Mouse (Mus musculus) urinary bladder, adult 2 months (tissue): ENCODE measurements around the gene Gzmd. TPM values are rescaled to one million over a fixed set of nuclear protein-coding genes. Genes with fewer than 3 reads are reported as not detected.
"Not testable (repeated sequence)": the region's sequence is repeated elsewhere in the genome, so short reads cannot be mapped to it uniquely, and the experiment has no call there.

Source experiments
- DNase-seq: peaks from one replicate; pipeline ENCODE4 v3.0.0; 2022; ENCODE audit warnings: low spot score
- polyA plus RNA-seq: library from polyadenylated mRNA; depleted of rRNA; stranded (reverse); fragments of >200 nt; gene quantifications from 2 replicates; pipeline ENCODE4 v1.2.3, GENCODE M21; 2012; rRNA removed

The Gzmd gene
- not detected in 2 replicates for polyA plus RNA-seq

DNA sequence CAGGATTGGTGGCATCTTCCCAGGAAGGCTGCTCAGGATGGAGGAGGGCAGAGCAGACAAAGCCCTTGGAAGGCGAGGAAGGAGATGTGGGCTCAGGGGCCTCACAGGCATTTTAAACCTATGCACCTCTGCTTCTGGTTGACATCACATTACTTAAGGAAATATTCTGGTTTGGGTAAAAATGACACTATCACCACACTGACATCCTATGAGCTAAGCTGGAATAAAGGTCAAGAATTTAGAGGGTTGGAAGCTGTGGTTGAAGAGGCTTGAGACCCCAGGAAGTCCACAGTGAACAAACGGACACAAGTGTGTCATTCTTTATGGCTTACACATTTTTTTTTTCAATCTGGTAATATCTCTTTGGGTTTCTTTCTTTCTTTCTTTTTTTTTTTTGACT is at the start of gene Gzmd:
Gene Gzmd (minus strand): TSS at position 101 of the 400 bp plus-strand sequence.
- DNase-seq = not testable (repeated sequence)

- DNase-seq = not testable (repeated sequence)
Observed at GRCm38 (mm10) chr14:56177651-56178050, 45.2 kb upstream of the Gzmd start.

- no peak for DNase-seq
Observed at GRCm38 (mm10) chr14:56174499-56174898, 42.1 kb upstream of the Gzmd start, which contains the start of gene Gzmn. Gene Gzmn, minus strand, starts transcription at chr14:56174599.

DNA sequence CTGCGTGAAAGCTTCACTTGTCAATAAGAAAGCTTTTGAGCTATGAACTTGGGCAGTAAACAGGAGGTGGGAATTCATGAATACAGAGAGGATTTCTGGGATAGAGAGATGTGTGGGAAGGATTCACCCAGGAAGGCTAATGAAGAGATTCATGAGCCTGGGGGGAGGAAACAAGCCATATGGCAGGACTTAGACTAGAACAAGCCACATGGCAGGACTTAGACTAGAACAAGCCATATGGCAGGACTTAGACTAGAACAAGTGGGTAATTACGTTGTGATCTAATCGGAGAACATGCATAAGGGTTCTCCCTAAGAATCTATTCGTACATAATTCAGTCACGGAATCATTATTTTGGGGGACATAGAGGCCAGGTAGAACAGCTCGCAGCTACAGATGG is 41.0 kb upstream of the Gzmd start:
- DNase-seq = no peak

- DNase-seq = no peak
Observed at GRCm38 (mm10) chr14:56172744-56173143, 40.3 kb upstream of the Gzmd start.

GRCm38 (mm10) chr14:56168009-56168408 is 35.6 kb upstream of the Gzmd start:
- DNase-seq = no peak

- no peak for DNase-seq
Observed at GRCm38 (mm10) chr14:56162109-56162508, 29.7 kb upstream of the Gzmd start.

- DNase-seq = not testable (repeated sequence)
Observed at GRCm38 (mm10) chr14:56159479-56159878, 27.1 kb upstream of the Gzmd start, which contains the start of gene Gzmg. Gene Gzmg, minus strand, starts transcription at chr14:56159579.

DNA sequence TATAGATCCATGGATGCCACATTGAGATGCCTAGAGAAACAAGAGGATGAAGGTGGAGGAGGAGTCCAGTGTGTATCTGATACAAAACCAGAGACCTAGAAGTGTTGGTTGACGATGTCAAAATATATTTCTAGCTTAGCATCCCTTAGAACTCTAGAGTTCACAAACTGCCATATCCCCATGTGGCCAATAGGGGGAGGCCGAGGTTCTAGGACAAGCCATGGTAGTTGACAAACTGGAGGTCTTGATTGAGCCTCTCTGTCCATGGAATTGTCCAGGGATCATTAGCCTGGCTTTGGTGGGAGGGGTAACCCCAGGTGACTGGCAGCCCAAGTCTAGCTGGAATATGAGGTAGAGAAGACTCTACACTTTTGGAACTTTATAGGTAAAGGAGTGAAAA is 22.9 kb upstream of the Gzmd start:
- DNase-seq = no peak

DNA sequence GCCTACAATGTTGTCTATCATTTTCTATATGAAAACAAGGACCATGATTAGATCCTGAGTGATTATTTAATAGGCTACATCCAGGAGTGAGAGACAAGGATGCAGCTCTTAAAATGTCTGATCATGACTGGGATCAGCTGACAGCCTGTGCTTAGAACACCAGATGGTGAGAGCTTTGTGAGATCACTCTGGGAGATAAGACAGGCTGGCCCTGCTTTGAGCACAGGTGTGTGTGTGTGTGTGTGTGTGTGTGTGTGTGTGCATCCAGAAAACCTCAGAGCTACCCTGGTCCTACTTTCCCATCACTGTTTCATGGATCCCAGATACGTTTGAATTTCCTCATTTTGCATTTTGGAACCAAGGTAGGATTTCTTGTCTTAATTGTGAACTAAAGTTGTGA is 1.3 kb upstream of the Gzmd start:
- not testable (repeated sequence) for DNase-seq

DNA sequence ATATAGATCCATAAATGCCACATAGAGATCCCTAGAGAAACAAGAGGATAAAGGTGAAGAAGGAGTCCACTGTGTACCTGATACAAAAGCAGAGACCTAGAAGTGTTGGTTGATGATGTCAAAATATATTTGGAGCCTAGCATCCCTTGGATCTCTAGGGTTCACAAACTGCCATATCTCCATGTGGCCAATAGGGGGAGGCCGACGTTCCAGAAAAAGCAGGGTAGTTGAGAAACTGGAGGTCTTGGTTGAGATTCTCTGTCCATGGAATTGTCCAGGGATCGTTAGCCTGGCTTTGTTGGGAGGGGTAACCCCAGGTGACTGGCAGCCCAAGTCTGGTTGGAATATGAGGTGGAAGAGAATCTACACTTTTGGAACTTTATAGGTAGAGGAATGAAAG is 4.1 kb downstream of the Gzmd start:
- no peak for DNase-seq

- DNase-seq = no peak
Observed at GRCm38 (mm10) chr14:56123516-56123915, 8.9 kb downstream of the Gzmd start.

DNA sequence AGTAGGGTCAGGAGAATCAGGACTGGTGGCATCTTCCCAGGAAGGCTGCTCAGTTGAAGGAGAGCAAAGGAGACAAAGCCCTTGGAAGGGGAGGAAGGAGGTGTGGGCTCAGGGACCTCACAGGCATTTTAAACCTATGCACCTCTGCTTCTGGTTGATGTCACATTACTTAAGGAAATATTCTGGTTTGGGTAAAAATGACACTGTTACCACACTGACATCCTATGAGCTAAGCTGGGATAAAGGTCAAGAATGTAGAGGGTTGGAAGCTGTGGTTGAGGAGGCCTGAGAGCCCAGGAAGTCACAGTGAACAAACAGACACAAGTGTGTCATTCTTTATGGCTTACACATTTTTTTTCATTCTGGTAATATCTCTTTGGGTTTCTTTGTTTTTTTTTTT is 11.9 kb downstream of the Gzmd start, which contains the start of gene Gzme:
Gene Gzme (minus strand): TSS at position 101 of the 400 bp plus-strand sequence.
- DNase-seq = no peak

GRCm38 (mm10) chr14:56115531-56116310 is 16.7 kb downstream of the Gzmd start:
- DNase-seq = not testable (repeated sequence)

DNA sequence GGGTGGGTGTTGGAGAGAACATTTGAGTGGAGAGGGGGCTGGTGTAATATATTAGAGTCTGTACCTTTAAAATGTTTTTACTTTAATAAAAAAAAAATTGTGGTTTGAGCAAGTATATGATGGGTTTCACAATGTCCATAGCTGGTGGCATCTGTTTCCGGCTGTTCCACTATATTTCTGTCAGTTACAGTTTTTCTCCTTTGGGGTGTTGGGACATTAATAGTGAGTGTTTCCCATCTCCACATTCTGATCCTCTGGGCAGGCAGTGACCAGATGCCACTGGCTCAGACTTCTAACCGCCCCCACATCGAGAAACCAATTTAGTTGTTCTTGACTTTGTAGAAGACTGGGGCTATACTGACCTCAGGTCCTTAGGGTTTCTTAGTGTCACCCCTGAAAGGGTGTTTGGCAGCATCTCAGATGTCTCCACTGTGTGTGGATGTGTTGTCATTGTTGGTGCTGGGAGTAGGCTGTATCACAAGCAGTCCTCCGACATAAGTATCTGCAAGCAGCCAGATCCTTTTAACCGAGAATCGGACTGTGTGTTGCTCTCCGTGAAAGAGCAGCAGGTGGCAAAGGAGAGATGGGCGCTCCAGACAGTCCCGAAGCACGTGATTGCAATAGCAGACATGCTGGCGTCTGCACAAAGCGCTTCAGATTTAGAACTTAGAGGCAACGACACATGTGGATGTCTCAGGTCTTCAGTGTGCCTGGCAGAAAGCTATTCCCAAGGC is 26.8 kb downstream of the Gzmd start:
- DNase-seq = no peak

- DNase-seq = no peak
Observed at GRCm38 (mm10) chr14:56105016-56105415, 27.4 kb downstream of the Gzmd start.

- no peak for DNase-seq
Observed at GRCm38 (mm10) chr14:56103452-56103851, 29.0 kb downstream of the Gzmd start.

DNA sequence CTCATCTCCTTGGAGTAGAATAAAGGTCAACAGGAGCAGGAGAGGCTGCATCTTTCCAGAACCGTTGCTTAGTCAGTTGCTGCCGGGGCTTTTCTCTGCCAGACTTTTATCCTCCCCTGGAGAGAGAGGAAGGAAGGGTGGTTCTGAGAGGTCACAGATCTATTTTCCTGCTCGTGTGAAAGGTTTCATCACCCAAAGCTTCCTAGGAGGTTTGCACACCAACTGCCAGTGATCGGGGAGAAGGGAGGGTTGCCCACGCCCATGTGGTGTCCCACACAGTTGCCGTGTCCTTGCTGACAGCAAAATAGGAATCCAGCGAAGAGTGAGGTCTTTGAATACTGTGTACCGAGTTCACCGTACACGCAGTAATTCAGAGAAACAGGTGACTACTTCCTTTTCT is 30.0 kb downstream of the Gzmd start, which contains the start of gene Ctsg:
Gene Ctsg (minus strand): TSS at position 189 of the 400 bp plus-strand sequence.
- no peak for DNase-seq

DNA sequence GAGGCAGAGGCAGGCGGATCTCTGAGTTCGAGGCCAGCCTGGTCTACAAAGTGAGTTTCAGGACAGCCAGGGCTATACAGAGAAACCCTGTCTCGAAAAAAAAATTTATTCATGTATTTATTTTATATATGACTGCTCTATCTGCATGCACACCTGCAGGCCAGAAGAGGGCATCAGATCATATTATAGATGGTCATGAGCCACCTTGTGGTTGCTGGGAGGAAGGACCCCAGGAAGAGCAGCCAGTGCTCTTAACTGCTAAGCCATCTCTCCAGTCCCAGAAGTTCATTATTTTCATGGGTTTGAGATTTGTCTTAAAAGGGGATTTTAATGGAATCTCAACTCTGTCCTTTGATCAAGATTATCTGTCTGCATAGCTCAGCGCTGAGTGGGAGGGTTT is 33.5 kb downstream of the Gzmd start:
- DNase-seq = no peak

DNA sequence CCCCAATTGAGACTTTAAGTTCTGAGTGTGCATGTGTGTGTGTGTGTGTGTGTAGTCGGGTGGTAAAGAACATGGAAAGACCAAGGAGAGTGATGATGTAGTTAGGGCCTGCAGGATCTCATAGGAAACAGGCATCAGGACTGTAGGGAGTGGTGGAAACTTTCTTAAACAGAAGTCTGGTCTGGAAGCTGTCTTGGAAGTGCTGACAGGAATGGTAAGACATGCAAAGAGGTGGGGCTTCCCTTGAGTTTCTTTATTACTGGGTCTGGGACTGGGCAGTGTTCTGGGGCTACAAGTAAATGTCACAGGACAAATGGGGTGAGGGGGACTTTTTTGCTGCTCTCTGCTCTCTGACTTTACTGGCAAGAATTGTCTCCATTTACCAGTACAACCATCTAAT is 34.8 kb downstream of the Gzmd start:
- no peak for DNase-seq

GRCm38 (mm10) chr14:56093353-56093752 is 39.1 kb downstream of the Gzmd start:
- DNase-seq = no peak

DNA sequence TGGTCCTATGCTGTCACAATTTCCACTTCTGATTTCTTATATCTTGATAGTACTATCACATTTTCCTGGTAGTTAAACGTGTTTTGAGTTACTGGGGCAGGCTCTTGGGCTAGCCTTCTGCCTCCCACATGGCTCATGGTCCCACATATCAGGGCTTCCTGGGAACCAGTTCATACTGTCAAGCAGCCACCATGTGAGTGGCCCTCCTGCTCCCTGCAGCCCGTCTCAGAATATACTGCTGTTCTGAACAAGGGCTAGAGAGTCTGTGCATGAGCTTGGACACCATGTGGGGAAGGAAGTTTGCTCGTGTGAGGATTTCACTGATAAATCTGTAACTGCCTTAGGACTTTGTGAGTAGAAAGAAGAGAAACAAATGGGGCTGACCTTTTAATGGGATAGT is 45.7 kb downstream of the Gzmd start:
- no peak for DNase-seq

GRCm38 (mm10) chr14:56085167-56085566 is 47.2 kb downstream of the Gzmd start, which contains the start of gene Mcpt8:
Gene Mcpt8, minus strand, starts transcription at chr14:56085273.
- DNase-seq = no peak
